Mouse (Mus musculus) olfactory bulb, adult 2 months (tissue): ENCODE data around the gene Cldn8.

Experiments
- CTCF ChIP-seq: fragments of 200-500 bp; IDR thresholded peaks from 2 replicates; pipeline ENCODE4 v1.5.1; 2012; ENCODE audit warnings: low read depth, mild to moderate bottlenecking, low read length, moderate library complexity; ENCODE audit not compliant: insufficient read depth
- POLR2A ChIP-seq: fragments of 200-500 bp; IDR thresholded peaks from 2 replicates; pipeline ENCODE4 v1.6.1; 2012; ENCODE audit warnings: mild to moderate bottlenecking, low read depth, low read length, moderate library complexity; ENCODE audit not compliant: insufficient read depth

DNA sequence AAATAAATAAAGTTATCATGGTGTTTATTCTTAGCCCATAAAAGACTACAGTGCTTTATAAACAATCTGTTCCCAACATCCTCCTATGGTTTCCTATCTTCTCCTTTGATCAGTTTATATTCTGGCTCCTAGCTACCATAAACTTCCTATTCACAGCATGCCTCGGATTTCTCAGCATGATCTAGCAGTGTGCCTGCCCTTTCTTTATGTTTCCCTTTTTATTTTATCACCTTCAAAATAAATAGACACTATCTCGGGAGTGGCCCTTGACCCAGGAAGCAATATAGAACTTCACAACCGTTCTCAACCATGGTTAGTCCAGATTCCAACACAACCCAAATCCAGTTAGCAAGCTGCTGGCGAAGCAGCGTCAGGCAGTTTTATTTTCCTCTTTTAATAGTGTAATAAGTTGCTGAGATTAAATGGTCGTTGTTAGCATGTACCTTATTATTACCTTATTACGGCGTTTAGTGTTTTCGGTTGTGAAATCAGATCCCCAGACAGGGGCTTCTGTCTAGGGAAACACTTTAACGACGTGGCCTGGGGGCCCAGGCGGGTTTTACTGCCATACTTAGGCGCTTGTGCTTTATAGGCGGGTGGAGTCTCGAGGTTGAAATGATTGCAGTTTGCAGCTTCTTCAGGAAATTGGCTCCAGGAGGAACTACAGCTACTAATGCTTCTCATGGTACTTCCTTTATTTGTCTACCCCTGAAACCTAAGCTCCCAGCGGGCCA lies 36.7 kb upstream of the Cldn8 start:
- TF ChIP-seq CTCF (no peak), POLR2A (no peak)
